Mouse (Mus musculus): ENCODE measurements around the gene Ppp1r12a.

GRCm38 (mm10) chr10:108328356-108328755 lies 166.4 kb downstream of the Ppp1r12a start:
- TF ChIP-seq CTCF (conservative IDR thresholded peaks at IDR 0.05; ENCODE audit: low read length): no peak
- no peak for TF ChIP-seq POU5F1 (IDR thresholded peaks at IDR 0.05; ENCODE audit: borderline replicate concordance, low read length)
- TF ChIP-seq NANOG (IDR thresholded peaks at IDR 0.05; ENCODE audit: borderline replicate concordance, low read length): no peak

All from E14TG2a.4 (cell line).